Mouse (Mus musculus) lung, postnatal 0 days (tissue): ENCODE measurements around the gene Tnni2. TPM values are rescaled to one million over a fixed set of nuclear protein-coding genes. Genes with fewer than 3 reads are reported as not detected.
"Not testable (repeated sequence)": the region's sequence is repeated elsewhere in the genome, so short reads cannot be mapped to it uniquely, and the experiment has no call there.

Source experiments
- ATAC-seq: fragments of 200-750 bp; cut with Nextera tagmentation; 2 replicates; pipeline ENCODE4 v1.8.0; 2017; ENCODE audit warnings: moderate library complexity
- DNase-seq: peaks from one replicate; pipeline ENCODE4 v3.0.0-alpha.2; 2016; ENCODE audit warnings: low spot score
- H3K27ac ChIP-seq: fragments of 300-500 bp; sonication (generic); 2 replicates; pipeline ENCODE4 v1.5.1; 2014; ENCODE audit warnings: antibody characterized with exemption, mild to moderate bottlenecking, low read length, mixed read lengths
- H3K27me3 ChIP-seq: fragments of 300-500 bp; sonication (generic); replicated peaks from 2 replicates; pipeline ENCODE4 v1.6.1; 2014; ENCODE audit warnings: low read length, mixed read lengths; ENCODE audit not compliant: insufficient read depth
- H3K36me3 ChIP-seq: fragments of 300-500 bp; sonication (generic); 2 replicates; pipeline ENCODE4 v1.6.1; 2014; ENCODE audit warnings: low read length, mixed read lengths; ENCODE audit not compliant: insufficient read depth
- H3K4me1 ChIP-seq: fragments of 300-500 bp; sonication (generic); 2 replicates; pipeline ENCODE4 v1.6.1; 2014; ENCODE audit warnings: antibody characterized with exemption, low read depth, low read length, mixed read lengths; ENCODE audit not compliant: insufficient read depth
- H3K4me2 ChIP-seq: fragments of 300-500 bp; sonication (generic); replicated peaks from 2 replicates; pipeline ENCODE4 v1.6.1; 2014; ENCODE audit warnings: low read depth, mild to moderate bottlenecking, low read length, moderate library complexity, mixed read lengths
- H3K4me3 ChIP-seq: fragments of 300-500 bp; sonication (generic); 2 replicates; pipeline ENCODE4 v1.5.1; 2014; ENCODE audit warnings: low read depth, low read length
- H3K9ac ChIP-seq: fragments of 300-500 bp; sonication (generic); replicated peaks from 2 replicates; pipeline ENCODE4 v1.6.1; 2014; ENCODE audit warnings: low read depth, mild to moderate bottlenecking
- H3K9me3 ChIP-seq: fragments of 300-500 bp; sonication (generic); 2 replicates; pipeline ENCODE4 v1.6.1; 2016; ENCODE audit warnings: low read length, mixed read lengths
- CTCF ChIP-seq: IDR thresholded peaks from 2 replicates; pipeline ENCODE4 v1.5.1; 2016; ENCODE audit warnings: antibody characterized with exemption, mild to moderate bottlenecking
- EP300 ChIP-seq: IDR thresholded peaks from 2 replicates; pipeline ENCODE4 v1.6.1; 2016; ENCODE audit warnings: antibody characterized with exemption, mild to moderate bottlenecking, control low read depth
- WGBS: fragments of 180-500 bp; shearing (Covaris S2); extraction: QIAGEN DNeasy Blood & Tissue Kit; methylation state at CpG from one replicate; pipeline ENCODE4 v1.1.7; 2014; 5-methylcytosine and 5-hydroxymethylcytosine counted together
- polyA plus RNA-seq: library from polyadenylated mRNA; unstranded; fragments of >200 nt; fragmentation: Nextera tagmentation; extraction: Ambion mirVana; gene quantifications from 2 replicates; pipeline ENCODE4 v1.2.1, GENCODE M21; 2015

Gene Tnni2
- polyA plus RNA-seq, 1 experiment from 2014 or later, result 1.9 TPM

- no peak overlapping the region for H3K4me3 ChIP-seq
- no peaks in the 10 kb centered on the region for H3K4me1 ChIP-seq
- WGBS, result 59% methylated on average over 1 of the region's 1 CpGs
- H3K36me3 ChIP-seq, result no peaks in the 10 kb centered on the region
- H3K9me3 ChIP-seq, result no peaks in the 10 kb centered on the region
- H3K4me2 ChIP-seq, result no peak overlapping the region
- no peaks in the 10 kb centered on the region for H3K27me3 ChIP-seq
- no peak overlapping the region for H3K9ac ChIP-seq
- H3K27ac ChIP-seq, result no peak overlapping the region
- TF ChIP-seq CTCF (no peak), EP300 (no peak)
- ATAC-seq (peak; percentile 40), DNase-seq (peak; percentile 25)
Observed at GRCm38 (mm10) chr7:142399250-142399649, 42.4 kb upstream of the Tnni2 start.

GRCm38 (mm10) chr7:142400112-142400749, 41.4 kb upstream of the Tnni2 start:
- DNase-seq (no peak), ATAC-seq (no peak)
- Histone ChIP-seq H3K36me3 (no peaks in the 10 kb centered on the region), H3K4me1 (no peaks in the 10 kb centered on the region), H3K9ac (no peak overlapping the region), H3K4me2 (no peak overlapping the region), H3K9me3 (no peaks in the 10 kb centered on the region), H3K27ac (no peak overlapping the region), H3K27me3 (no peaks in the 10 kb centered on the region), H3K4me3 (no peak overlapping the region)
- WGBS, result 42% methylated on average over 7 of the region's 7 CpGs
- no peak for TF ChIP-seq EP300
- TF ChIP-seq CTCF, result no peak

GRCm38 (mm10) chr7:142400750-142401142, 40.9 kb upstream of the Tnni2 start:
- no peak overlapping the region for H3K4me2 ChIP-seq
- H3K4me1 ChIP-seq, result no peaks in the 10 kb centered on the region
- no peaks in the 10 kb centered on the region for H3K9me3 ChIP-seq
- DNase-seq, result no peak
- H3K4me3 ChIP-seq, result no peak overlapping the region
- H3K36me3 ChIP-seq, result no peaks in the 10 kb centered on the region
- no peak for TF ChIP-seq EP300
- no peak for TF ChIP-seq CTCF
- no peaks in the 10 kb centered on the region for H3K27me3 ChIP-seq
- ATAC-seq, result no peak
- 50% methylated on average over 7 of the region's 7 CpGs for WGBS
- no peak overlapping the region for H3K9ac ChIP-seq
- no peak overlapping the region for H3K27ac ChIP-seq

GRCm38 (mm10) chr7:142403591-142403990, 38.0 kb upstream of the Tnni2 start:
- Histone ChIP-seq H3K9ac (no peak overlapping the region), H3K27ac (no peak overlapping the region), H3K27me3 (no peaks in the 10 kb centered on the region), H3K36me3 (no peaks in the 10 kb centered on the region), H3K4me1 (no peaks in the 10 kb centered on the region), H3K9me3 (no peaks in the 10 kb centered on the region), H3K4me3 (no peak overlapping the region), H3K4me2 (no peak overlapping the region)
- DNase-seq (peak; percentile 72), ATAC-seq (peak; percentile 55)
- TF ChIP-seq EP300, result peak; percentile 16; the same call in 1 of the 2 replicates
- no peak for TF ChIP-seq CTCF
- WGBS, result 41% methylated on average over 4 of the region's 4 CpGs

GRCm38 (mm10) chr7:142405134-142405533, 36.5 kb upstream of the Tnni2 start:
- not testable (repeated sequence) for H3K9me3 ChIP-seq, H3K4me1 ChIP-seq, H3K9ac ChIP-seq, ATAC-seq, H3K4me3 ChIP-seq, H3K4me2 ChIP-seq, H3K27me3 ChIP-seq, H3K36me3 ChIP-seq, H3K27ac ChIP-seq, DNase-seq
- 88% methylated on average over 5 of the region's 5 CpGs for WGBS

- ATAC-seq, result no peak
Observed at GRCm38 (mm10) chr7:142407935-142408334, 33.7 kb upstream of the Tnni2 start.

GRCm38 (mm10) chr7:142408686-142409085, 32.9 kb upstream of the Tnni2 start:
- Histone ChIP-seq H3K4me1 (no peaks in the 10 kb centered on the region), H3K36me3 (no peaks in the 10 kb centered on the region), H3K27ac (no peak overlapping the region), H3K9me3 (no peaks in the 10 kb centered on the region), H3K4me2 (no peak overlapping the region), H3K4me3 (no peak overlapping the region), H3K27me3 (no peaks in the 10 kb centered on the region), H3K9ac (no peak overlapping the region)
- no peak for TF ChIP-seq EP300
- TF ChIP-seq CTCF, result no peak
- DNase-seq, result no peak
- 91% methylated on average over 8 of the region's 8 CpGs for WGBS
- ATAC-seq, result no peak

More at GRCm38 (mm10) chr7:142407935-142408334, 33.7 kb upstream of the Tnni2 start:
- H3K9ac ChIP-seq, result no peak overlapping the region
- no peaks in the 10 kb centered on the region for H3K27me3 ChIP-seq
- WGBS, result 59% methylated on average over 4 of the region's 4 CpGs
- H3K36me3 ChIP-seq, result no peaks in the 10 kb centered on the region
- no peak overlapping the region for H3K4me3 ChIP-seq
- no peak overlapping the region for H3K4me2 ChIP-seq
- H3K4me1 ChIP-seq, result no peaks in the 10 kb centered on the region
- H3K9me3 ChIP-seq, result no peaks in the 10 kb centered on the region
- H3K27ac ChIP-seq, result no peak overlapping the region
- TF ChIP-seq CTCF (no peak), EP300 (no peak)
- no peak for DNase-seq
